ENCODE assay signal across 20 mouse cellular contexts in the genomic region with DNA sequence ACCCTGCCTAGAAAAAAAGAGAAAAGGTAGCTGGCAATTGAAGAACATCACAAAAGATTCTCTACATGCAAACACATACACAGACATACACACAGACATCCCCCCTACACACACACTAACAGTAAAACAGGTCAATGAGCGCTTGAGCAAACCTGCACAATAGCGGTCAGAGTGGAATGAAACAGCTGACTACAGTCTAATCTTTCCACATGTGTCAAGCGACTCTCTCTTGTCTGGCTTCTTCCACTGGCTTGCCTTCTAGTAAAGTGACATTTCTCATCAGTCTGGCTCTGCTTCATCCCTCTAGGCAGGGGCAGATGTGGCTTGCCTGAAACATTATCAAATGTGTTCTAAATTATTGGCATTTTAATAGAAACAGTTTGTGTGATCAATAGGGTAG. TPM values are rescaled to one million over a fixed set of nuclear protein-coding genes. Genes with fewer than 3 reads are reported as not detected.
DNase-seq lines count a peak whose midpoint lies in the region.
"Had no signal": no experiment of that assay in that cellular context is flagged by ENCODE, and none has a peak within 500 bp of the region (broad histone marks: within the 10 kb centered on the region; RNA-seq: fewer than 3 reads in every experiment).

No protein-coding gene starts in this region.

- DNase-seq in Muller cell, postnatal 12 days (ENCODE audit: inconsistent ontology term) = peak; percentile 58
- DNase-seq in retina, embryonic 14.5 days (ENCODE audit: low spot score) = peak; percentile 50
- peak; percentile 52 for DNase-seq in retina, postnatal 1 day
- DNase-seq in left cerebral cortex, postnatal 25 days (ENCODE audit: low spot score in 2 of 2) = no peak
- no peak for DNase-seq in kidney, postnatal 36 days
- no peak for DNase-seq in layer of hippocampus, postnatal 14 days (ENCODE audit: low spot score in 2 of 2)
- DNase-seq: adrenal gland, adult 2 months; adrenal gland, adult 8-10 months; adrenal gland, postnatal 10 days; adrenal gland, postnatal 14 days; adrenal gland, postnatal 25 days; adrenal gland, postnatal 36 days; B cell, adult 2 months; cerebellum, adult 11 months; cerebellum, adult 11-12 months; cerebellum, adult 18-20 months; cerebellum, adult 2 months had no signal

- intact Hi-C loops in left cerebral cortex, postnatal 25 days (cut with DNase I) = no loop called here

RNA-seq across cellular contexts. Expression of a gene that starts 5.6 kb away (rescaled TPM):
- under 1 TPM; 0.27 to 0.44 TPM for total RNA-seq in left cerebral cortex, postnatal 25 days (2021)
- total RNA-seq in layer of hippocampus, postnatal 14 days (2021) = under 1 TPM; 0.25 to 0.52 TPM

RNA-seq across cellular contexts. Expression of a gene that starts 20.1 kb away (rescaled TPM):
- total RNA-seq in left cerebral cortex, postnatal 25 days (2021) = 1 to 10 TPM in 1 of 2 experiments, under 1 TPM in 1; 0.98 to 1.4 TPM
- total RNA-seq in layer of hippocampus, postnatal 14 days (2021) = 1 to 10 TPM; 3.8 to 5.1 TPM
- total RNA-seq: CH12.LX, G1E, MEL had no signal

Comparison
In these comparisons a context has a peak if more than half of its experiments do, and no peak if none do; other contexts are left out.
1. DNase-seq: peak in Muller cell, postnatal 12 days (single experiment), retina, embryonic 14.5 days (single experiment) and retina, postnatal 1 day (single experiment); none in left cerebral cortex, postnatal 25 days (0 of 2), kidney, postnatal 36 days (0 of 2) and layer of hippocampus, postnatal 14 days (0 of 2).